Mouse (Mus musculus) stomach, embryonic 15.5 days (tissue): Measurements from ENCODE around the gene Klra3. TPM values are rescaled to one million over a fixed set of nuclear protein-coding genes. Genes with fewer than 3 reads are reported as not detected.
"Not testable (repeated sequence)": the region's sequence is repeated elsewhere in the genome, so short reads cannot be mapped to it uniquely, and the experiment has no call there.

Experiments
- ATAC-seq: fragments of 200-750 bp; cut with Nextera tagmentation; 2 replicates; pipeline ENCODE4 v1.8.0; 2017; ENCODE audit warnings: low read depth, moderate number of reproducible peaks, moderate TSS enrichment; ENCODE audit not compliant: insufficient read depth, low FRiP score
- H3K27ac ChIP-seq: fragments of 300-500 bp; sonication (generic); 2 replicates; pipeline ENCODE4 v1.5.1; 2015; ENCODE audit warnings: mild to moderate bottlenecking, inconsistent platforms
- H3K27me3 ChIP-seq: fragments of 300-500 bp; sonication (generic); replicated peaks from 2 replicates; pipeline ENCODE4 v1.6.1; 2015; ENCODE audit warnings: inconsistent platforms
- H3K36me3 ChIP-seq: fragments of 300-500 bp; sonication (generic); 2 replicates; pipeline ENCODE4 v1.6.1; 2015; ENCODE audit warnings: inconsistent platforms
- H3K4me1 ChIP-seq: fragments of 300-500 bp; sonication (generic); 2 replicates; pipeline ENCODE4 v1.6.1; 2015; ENCODE audit warnings: inconsistent platforms
- H3K4me2 ChIP-seq: fragments of 300-500 bp; sonication (generic); 2 replicates; pipeline ENCODE4 v1.6.1; 2015; ENCODE audit warnings: mild to moderate bottlenecking, inconsistent platforms
- H3K4me3 ChIP-seq: fragments of 300-500 bp; sonication (generic); replicated peaks from 2 replicates; pipeline ENCODE4 v1.5.1; 2015; ENCODE audit warnings: inconsistent platforms
- H3K9ac ChIP-seq: fragments of 300-500 bp; sonication (generic); 2 replicates; pipeline ENCODE4 v1.6.1; 2015; ENCODE audit warnings: inconsistent platforms
- H3K9me3 ChIP-seq: fragments of 300-500 bp; sonication (generic); 2 replicates; pipeline ENCODE4 v1.6.1; 2016; ENCODE audit warnings: inconsistent platforms
- WGBS: fragments of 180-500 bp; shearing (Covaris S2); methylation state at CpG from one replicate; pipeline ENCODE4 v1.1.7; 2015; 5-methylcytosine and 5-hydroxymethylcytosine counted together
- polyA plus RNA-seq: library from polyadenylated mRNA; unstranded; fragments of >200 nt; fragmentation: Nextera tagmentation; extraction: Ambion mirVana; gene quantifications from 2 replicates; pipeline ENCODE4 v1.2.1, GENCODE M21; 2015

Gene Klra3
- polyA plus RNA-seq, result not detected in 2 replicates

DNA sequence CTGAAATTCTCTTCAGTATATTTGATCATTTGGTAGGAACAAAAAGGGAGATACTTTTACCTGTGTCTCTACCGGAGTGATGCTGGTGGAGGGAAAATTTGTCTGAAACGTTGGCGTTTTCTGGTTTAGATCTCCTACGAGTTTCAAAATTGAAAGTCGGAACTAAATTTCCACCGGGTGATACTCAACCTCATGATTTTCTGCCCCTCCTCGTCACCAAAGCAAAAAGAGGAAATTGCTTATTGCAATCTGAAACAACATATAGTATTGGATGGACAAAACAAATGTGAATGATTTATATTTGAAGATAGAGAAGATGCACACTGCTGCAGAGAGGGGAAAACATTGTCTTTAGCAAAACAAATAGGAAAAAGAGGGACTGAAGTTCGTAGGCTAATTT, at the start of gene Klra3:
TSS of gene Klra3 (minus strand) at position 164 of the 400 bp plus-strand sequence.
- 86% methylated on average over 8 of the region's 8 CpGs for WGBS
- H3K4me2 ChIP-seq, result no peak within 1 kb of the TSS
- no peaks in the 10 kb centered on the region for H3K4me1 ChIP-seq
- H3K4me3 ChIP-seq, result no peak within 1 kb of the TSS
- no peaks in the 10 kb centered on the region for H3K9me3 ChIP-seq
- no peaks in the 10 kb centered on the region for H3K27me3 ChIP-seq
- no peak within 1 kb of the TSS for H3K27ac ChIP-seq
- ATAC-seq, result no peak
- no peak within 1 kb of the TSS for H3K9ac ChIP-seq
- H3K36me3 ChIP-seq, result no peaks in the 10 kb centered on the region

DNA sequence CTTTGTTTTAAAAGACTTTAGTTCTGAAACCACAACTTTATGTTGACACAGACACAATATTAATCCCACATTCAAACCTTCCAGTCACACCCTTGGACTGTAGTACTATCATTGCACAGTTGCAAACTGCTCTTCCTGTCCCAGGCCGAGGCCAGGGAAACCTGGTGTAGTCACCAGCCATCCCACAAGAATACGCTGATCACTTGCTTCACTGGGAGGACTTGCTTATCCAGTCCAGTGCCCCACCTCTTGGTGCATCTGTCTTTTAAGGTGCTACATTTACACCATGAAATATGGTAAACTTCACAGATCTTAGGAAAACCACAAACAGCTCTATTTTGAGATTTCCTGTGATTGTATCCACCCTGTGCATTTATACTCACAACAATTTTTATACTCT, 49.4 kb upstream of the Klra3 start, which contains the start of gene Klra1:
TSS of gene Klra1 (minus strand) at position 125 of the 400 bp plus-strand sequence.
- H3K4me2 ChIP-seq, result no peak within 1 kb of the TSS
- H3K4me1 ChIP-seq, result no peaks in the 10 kb centered on the region
- ATAC-seq, result no peak
- H3K9me3 ChIP-seq, result no peaks in the 10 kb centered on the region
- H3K9ac ChIP-seq, result no peak within 1 kb of the TSS
- H3K27ac ChIP-seq, result no peak within 1 kb of the TSS
- H3K36me3 ChIP-seq, result no peaks in the 10 kb centered on the region
- no peaks in the 10 kb centered on the region for H3K27me3 ChIP-seq
- no peak within 1 kb of the TSS for H3K4me3 ChIP-seq
- 77% methylated on average over 2 of the region's 2 CpGs for WGBS

DNA sequence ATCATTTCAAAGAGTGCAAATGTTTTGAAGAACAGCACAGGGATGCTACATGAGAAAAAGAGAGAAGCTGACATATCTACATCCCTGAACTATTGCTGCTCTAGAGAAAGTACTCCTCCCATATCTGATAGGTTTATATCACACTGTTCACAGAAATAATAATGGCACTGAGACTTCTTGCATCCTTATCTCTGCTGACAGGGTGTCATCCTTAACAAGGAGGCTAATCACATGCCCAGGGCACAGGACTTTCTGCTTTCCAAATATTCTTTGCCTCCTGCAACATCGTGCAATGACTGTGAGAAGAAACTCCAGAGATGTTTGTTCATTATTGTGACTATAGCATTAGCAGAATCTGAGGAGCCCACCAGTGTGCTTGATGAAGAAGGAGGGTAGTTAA, 48.4 kb upstream of the Klra3 start:
- no peak for ATAC-seq
- Histone ChIP-seq H3K9ac (no peak overlapping the region), H3K36me3 (no peaks in the 10 kb centered on the region), H3K27me3 (no peaks in the 10 kb centered on the region), H3K9me3 (no peaks in the 10 kb centered on the region), H3K4me2 (no peak overlapping the region), H3K4me3 (no peak overlapping the region), H3K27ac (no peak overlapping the region), H3K4me1 (no peaks in the 10 kb centered on the region)
- 53% methylated on average over 1 of the region's 1 CpGs for WGBS

DNA sequence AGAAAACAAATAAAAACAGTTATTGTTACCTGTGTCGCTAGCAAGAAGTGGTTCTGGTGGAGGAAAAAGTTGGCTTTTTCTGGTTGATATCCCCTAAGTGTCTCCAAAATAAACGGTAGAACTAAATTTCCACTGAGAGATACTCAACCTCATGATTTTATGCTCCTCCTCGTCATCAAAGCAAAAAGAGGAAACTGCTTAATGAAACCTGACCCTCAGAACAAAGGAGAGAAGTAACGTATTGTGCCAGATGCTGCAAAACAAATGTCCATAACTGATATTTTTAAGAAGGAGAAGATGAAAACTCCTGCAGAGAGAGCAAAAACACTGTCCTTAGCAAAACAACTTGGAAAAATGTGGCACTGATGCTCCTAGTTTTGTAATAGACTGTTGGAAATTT, 45.0 kb upstream of the Klra3 start:
- WGBS, result 76% methylated on average over 4 of the region's 4 CpGs
- Histone ChIP-seq H3K4me2 (no peak overlapping the region), H3K4me1 (no peaks in the 10 kb centered on the region)

DNA sequence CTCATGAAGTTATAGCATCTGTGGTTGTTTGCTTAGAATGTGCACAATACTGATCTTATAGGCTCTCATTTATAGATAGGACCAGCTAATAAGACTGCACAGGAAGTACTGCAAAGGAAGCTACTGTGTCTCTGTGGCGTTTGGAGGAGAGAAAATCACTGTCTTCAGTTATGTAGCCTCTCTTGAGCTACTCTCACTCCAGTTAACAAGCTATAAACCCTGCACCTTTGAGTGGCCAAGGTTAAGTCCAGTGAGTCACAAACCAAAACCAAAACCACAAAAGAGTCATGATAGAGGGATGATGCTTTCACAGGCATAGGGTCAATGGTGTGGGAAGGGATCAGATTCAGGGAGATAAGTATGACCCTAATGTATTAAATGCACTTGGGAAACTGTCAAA, 8.0 kb upstream of the Klra3 start:
- not testable (repeated sequence) for H3K27me3 ChIP-seq, H3K4me3 ChIP-seq, H3K36me3 ChIP-seq, ATAC-seq, H3K4me1 ChIP-seq, H3K9me3 ChIP-seq, H3K4me2 ChIP-seq, H3K9ac ChIP-seq, H3K27ac ChIP-seq
- WGBS, result 21% methylated on average over 1 of the region's 1 CpGs

More for the DNA sequence above, 45.0 kb upstream of the Klra3 start:
- Histone ChIP-seq H3K9me3 (no peaks in the 10 kb centered on the region), H3K27me3 (no peaks in the 10 kb centered on the region), H3K4me3 (no peak overlapping the region), H3K36me3 (no peaks in the 10 kb centered on the region), H3K9ac (no peak overlapping the region), H3K27ac (no peak overlapping the region)
- ATAC-seq, result no peak

DNA sequence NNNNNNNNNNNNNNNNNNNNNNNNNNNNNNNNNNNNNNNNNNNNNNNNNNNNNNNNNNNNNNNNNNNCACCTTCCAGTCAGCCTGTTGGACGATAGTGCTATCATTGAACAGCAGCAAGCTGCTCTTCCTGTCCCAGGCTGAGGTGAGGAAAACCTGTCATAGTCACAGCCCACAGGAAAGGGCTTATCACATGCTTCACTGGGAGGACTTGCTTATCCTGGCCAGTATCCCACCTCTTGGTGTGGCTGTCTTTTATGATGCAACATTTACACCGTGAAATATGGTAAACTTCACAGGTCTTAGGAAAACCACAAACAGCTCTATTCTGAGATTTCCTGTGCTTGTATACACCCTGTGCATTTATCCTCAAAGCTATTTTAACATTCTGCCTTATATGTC, 4.6 kb upstream of the Klra3 start:
- not testable (repeated sequence) for H3K27ac ChIP-seq, H3K9ac ChIP-seq, ATAC-seq, H3K4me3 ChIP-seq, H3K4me1 ChIP-seq, H3K4me2 ChIP-seq, H3K27me3 ChIP-seq, H3K36me3 ChIP-seq, H3K9me3 ChIP-seq
- WGBS, result 75% methylated on average over 2 of the region's 2 CpGs

DNA sequence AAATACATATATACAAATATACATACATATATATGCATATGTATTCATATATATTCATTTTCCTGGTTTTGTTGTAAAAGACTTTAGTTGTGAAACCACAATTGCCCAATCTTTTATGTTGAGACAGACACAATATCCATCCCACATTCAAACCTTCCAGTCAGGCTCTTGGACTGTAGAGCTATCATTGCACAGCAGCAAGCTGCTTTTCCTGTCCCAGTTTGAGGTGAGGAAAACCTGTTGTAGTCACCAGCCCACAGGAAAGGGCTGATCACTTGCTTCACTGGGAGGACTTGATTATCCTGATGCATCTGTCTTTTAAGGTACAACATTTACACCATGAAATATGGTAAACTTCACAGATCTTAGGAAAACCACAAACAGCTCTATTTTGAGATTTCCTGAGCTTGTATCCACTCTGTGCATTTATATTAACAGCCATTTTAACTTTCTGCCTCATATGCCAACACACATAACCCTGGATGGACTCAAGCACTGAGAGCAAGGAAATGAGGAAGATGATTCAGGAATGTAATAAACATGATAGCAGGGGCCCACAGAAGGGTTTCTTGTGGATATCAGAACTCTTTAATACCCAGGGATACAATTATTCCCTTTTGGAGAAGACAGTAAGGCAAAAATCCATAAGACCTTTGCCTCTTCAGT, 49.3 kb downstream of the Klra3 start:
- H3K4me2 ChIP-seq, result no peak overlapping the region
- H3K27ac ChIP-seq, result no peak overlapping the region
- H3K9ac ChIP-seq, result no peak overlapping the region
- no peak overlapping the region for H3K4me3 ChIP-seq
- H3K9me3 ChIP-seq, result no peaks in the 10 kb centered on the region
- H3K36me3 ChIP-seq, result no peaks in the 10 kb centered on the region
- H3K4me1 ChIP-seq, result no peaks in the 10 kb centered on the region
- H3K27me3 ChIP-seq, result no peaks in the 10 kb centered on the region
- ATAC-seq, result no peak

DNA sequence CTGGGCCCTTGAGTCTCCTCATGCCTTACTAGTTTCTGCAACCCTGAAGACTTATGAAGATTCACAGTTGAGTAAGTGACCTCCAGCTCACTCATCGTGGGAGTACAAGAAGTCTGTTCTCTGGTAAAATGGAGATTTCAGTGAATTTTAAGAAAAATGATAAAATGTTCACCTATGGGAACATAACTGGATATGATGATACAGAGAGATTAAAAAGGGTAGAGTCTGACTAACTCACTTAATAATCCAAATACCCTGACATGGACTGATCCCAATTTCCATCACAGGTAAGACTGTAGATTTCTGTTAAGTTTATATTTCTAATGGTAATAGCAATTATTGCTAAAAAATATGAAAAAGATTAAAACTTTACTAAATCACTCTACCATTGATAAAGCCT, 55.5 kb downstream of the Klra3 start, which contains the start of gene Klra10:
TSS of gene Klra10 (minus strand) at position 101 of the 400 bp plus-strand sequence.
- H3K36me3 ChIP-seq, ATAC-seq, H3K4me3 ChIP-seq, H3K27me3 ChIP-seq, H3K4me1 ChIP-seq, H3K9me3 ChIP-seq, H3K27ac ChIP-seq, H3K9ac ChIP-seq, H3K4me2 ChIP-seq: not testable (repeated sequence)
- WGBS, result 60% methylated on average over 1 of the region's 1 CpGs

Other genes starting within 250 kb of the Klra3 start
- gene Klra8, start 207.7 kb downstream of the Klra3 start, polyA plus RNA-seq, result not detected in 2 replicates
- gene Klra9, start 144.5 kb downstream of the Klra3 start, polyA plus RNA-seq, result not detected in 2 replicates
- not detected in 2 replicates for gene Klra7, start 104.3 kb downstream of the Klra3 start, polyA plus RNA-seq
- not detected in 2 replicates for gene Klra10, start 55.6 kb downstream of the Klra3 start, polyA plus RNA-seq
- gene Klra1, start 49.3 kb upstream of the Klra3 start, polyA plus RNA-seq, result not detected in 2 replicates